In genomic region chr11:97585932-97586331, GRCm38 (mm10) we compare ENCODE assay signal across 13 mouse cellular contexts. TPM values are rescaled to one million over a fixed set of nuclear protein-coding genes. Genes with fewer than 3 reads are reported as not detected.
A peak's percentile ranks its signal among the peaks of the same experiment; 100 is the strongest.
DNase-seq lines count a peak whose midpoint lies in the region; ATAC-seq and TF ChIP-seq lines count a peak whose summit lies in the region.
"Had no signal": no experiment of that assay in that cellular context is flagged by ENCODE, and none has a peak within 500 bp of the region (broad histone marks: within the 10 kb centered on the region; RNA-seq: fewer than 3 reads in every experiment).

No protein-coding gene starts in this region.

- H3K27ac ChIP-seq in liver, embryonic 13.5 days, result no peak overlapping the region
- no peak overlapping the region for H3K27ac ChIP-seq in liver, postnatal 0 days (ENCODE audit: low read depth)
- H3K27ac ChIP-seq: layer of hippocampus, adult 2 months; liver, embryonic 15.5 days had no signal

- DNase-seq in liver, embryonic 13.5 days, result no peak
- no peak for DNase-seq in liver, postnatal 0 days
- DNase-seq in kidney, adult 11 months, result peak; percentile 65
- peak; percentile 62 for DNase-seq in lung, adult 2 months
- DNase-seq in B cell, adult 2 months, result no peak
- no peak for DNase-seq in thymus, postnatal 25 days
- no peak for DNase-seq in adipocyte (ENCODE audit: low spot score)
- no peak for DNase-seq in left cerebral cortex, adult 18-20 months (ENCODE audit: low spot score in 2 of 2)
- DNase-seq: cerebellum, postnatal 36 days; right cerebral cortex, postnatal 25 days had no signal

- peak; percentile 23; the same call in 1 of the 2 replicates for TF ChIP-seq POLR2A in lung, adult 2 months (IDR thresholded peaks at IDR 0.05; ENCODE audit: borderline replicate concordance, extremely low read depth, low read depth, low read length)

- 14% methylated on average over 10 of the region's 10 CpGs for WGBS in liver, embryonic 13.5 days (ENCODE audit: insufficient replicate concordance)
- WGBS in liver, postnatal 0 days (ENCODE audit: insufficient replicate concordance), result 31% methylated on average over 10 of the region's 10 CpGs
- 24% methylated on average over 10 of the region's 10 CpGs for WGBS in lung, adult 2 months

- H3K9ac ChIP-seq in liver, embryonic 13.5 days, result no peak overlapping the region
- H3K9ac ChIP-seq in liver, postnatal 0 days (replicated peaks), result no peak overlapping the region
- H3K9ac ChIP-seq: liver, embryonic 15.5 days had no signal

- peaks cover 18% of the 10 kb centered on the region for H3K27me3 ChIP-seq in liver, embryonic 13.5 days
- H3K27me3 ChIP-seq in liver, postnatal 0 days (ENCODE audit: insufficient read depth, low read length), result peaks cover 4% of the 10 kb centered on the region; the same call in 1 of the 2 replicates

- no peak overlapping the region for H3K4me3 ChIP-seq in liver, embryonic 13.5 days (replicated peaks)
- no peak overlapping the region for H3K4me3 ChIP-seq in liver, postnatal 0 days (ENCODE audit: low read depth, low read length)
- no peak overlapping the region for H3K4me3 ChIP-seq in lung, adult 2 months (replicated peaks; ENCODE audit: extremely low read depth, low read depth, low read length)
- H3K4me3 ChIP-seq: erythroblast, embryonic 14.5 days; layer of hippocampus, adult 2 months; liver, embryonic 15.5 days had no signal

- no peak for TF ChIP-seq CTCF in liver, postnatal 0 days (IDR thresholded peaks at IDR 0.05; ENCODE audit: low read depth)
- no peak for TF ChIP-seq CTCF in lung, adult 2 months (IDR thresholded peaks at IDR 0.05; ENCODE audit: insufficient read depth, low read length)

- TF ChIP-seq EP300 in liver, postnatal 0 days (IDR thresholded peaks at IDR 0.05; ENCODE audit: low read depth), result no peak

- H3K9me3 ChIP-seq in liver, embryonic 13.5 days (replicated peaks), result no peaks in the 10 kb centered on the region
- no peaks in the 10 kb centered on the region for H3K9me3 ChIP-seq in liver, postnatal 0 days (ENCODE audit: low read length)
- H3K9me3 ChIP-seq: liver, embryonic 15.5 days had no signal

- peaks cover 5% of the 10 kb centered on the region for H3K4me1 ChIP-seq in liver, embryonic 13.5 days (replicated peaks)
- H3K4me1 ChIP-seq in liver, postnatal 0 days (ENCODE audit: insufficient read depth), result no peaks in the 10 kb centered on the region
- no peaks in the 10 kb centered on the region for H3K4me1 ChIP-seq in lung, adult 2 months (ENCODE audit: control insufficient read depth, insufficient read depth, low read length)

- peak; percentile 39; the same call in 1 of the 2 replicates for ATAC-seq in liver, embryonic 13.5 days (ENCODE audit: low read depth)
- ATAC-seq in liver, postnatal 0 days, result no peak

- no peak overlapping the region for H3K4me2 ChIP-seq in liver, embryonic 13.5 days
- no peak overlapping the region for H3K4me2 ChIP-seq in liver, postnatal 0 days (ENCODE audit: low read depth, low read length)
- H3K4me2 ChIP-seq: liver, embryonic 15.5 days had no signal

- H3K36me3 ChIP-seq in liver, embryonic 13.5 days, result no peaks in the 10 kb centered on the region
- H3K36me3 ChIP-seq in liver, postnatal 0 days (replicated peaks; ENCODE audit: insufficient read depth, low read length), result no peaks in the 10 kb centered on the region
- H3K36me3 ChIP-seq: liver, embryonic 15.5 days had no signal

RNA-seq across cellular contexts. Expression of gene Srcin1, which starts 9.9 kb away (rescaled TPM):
- 0.01 TPM in 1 of 2 replicates, not detected in the other for polyA plus RNA-seq in liver, embryonic 13.5 days (2015; fragmentation: Nextera tagmentation; extraction: Ambion mirVana)
- 0.02 and 0.05 TPM in 2 replicates for polyA plus RNA-seq in liver, postnatal 0 days (2015; fragmentation: Nextera tagmentation; extraction: Ambion mirVana)
- 6.4 and 7.0 TPM in 2 replicates for polyA plus RNA-seq in lung, adult 2 months (2012; rRNA removed)
- total RNA-seq in left cerebral cortex, adult 18-20 months (2021), result 100 to 1,000 TPM; 246 to 287 TPM
- polyA plus RNA-seq: erythroblast, embryonic 14.5 days; liver, embryonic 15.5 days had no signal

RNA-seq across cellular contexts. Expression of gene Epop, which starts 43.6 kb away (rescaled TPM):
- 0.65 and 0.69 TPM in 2 replicates for polyA plus RNA-seq in liver, embryonic 13.5 days (2015; fragmentation: Nextera tagmentation; extraction: Ambion mirVana)
- polyA plus RNA-seq in liver, postnatal 0 days (2015; fragmentation: Nextera tagmentation; extraction: Ambion mirVana), result 1.1 and 1.6 TPM in 2 replicates
- polyA plus RNA-seq in lung, adult 2 months (2012; rRNA removed), result 6.4 and 12.3 TPM in 2 replicates
- total RNA-seq in left cerebral cortex, adult 18-20 months (2021), result 100 to 1,000 TPM; 103 to 109 TPM

Comparison
In these comparisons a context has a peak if more than half of its experiments do, and no peak if none do; other contexts are left out.
1. DNase-seq: peak in kidney, adult 11 months (single experiment) and lung, adult 2 months (single experiment); none in liver, embryonic 13.5 days (single experiment), liver, postnatal 0 days (single experiment), B cell, adult 2 months (0 of 2), thymus, postnatal 25 days (single experiment), adipocyte (single experiment) and left cerebral cortex, adult 18-20 months (0 of 2).